Mouse (Mus musculus) limb, embryonic 14.5 days (tissue): Measurements from ENCODE around the gene Ly86. TPM values are rescaled to one million over a fixed set of nuclear protein-coding genes. Genes with fewer than 3 reads are reported as not detected.
A peak's percentile ranks its signal among the peaks of the same experiment; 100 is the strongest.

Source experiments
- ATAC-seq: fragments of 200-750 bp; cut with Nextera tagmentation; 2 replicates; pipeline ENCODE4 v1.8.0; 2017; ENCODE audit warnings: low read depth, moderate number of reproducible peaks, moderate TSS enrichment; ENCODE audit not compliant: low FRiP score
- DNase-seq: peaks from one replicate; pipeline ENCODE4 v3.0.0-alpha.2; 2015; ENCODE audit warnings: low spot score
- H3K27ac ChIP-seq: fragments of 300-500 bp; sonication (generic); replicated peaks from 2 replicates; pipeline ENCODE4 v1.5.1; 2014; ENCODE audit warnings: low read depth, mild to moderate bottlenecking, low read length, moderate library complexity, mixed read lengths
- H3K27me3 ChIP-seq: fragments of 300-500 bp; sonication (generic); 2 replicates; pipeline ENCODE4 v1.6.1; 2014; ENCODE audit warnings: low read length, mixed read lengths; ENCODE audit not compliant: control insufficient read depth, insufficient read depth
- H3K36me3 ChIP-seq: fragments of 300-500 bp; sonication (generic); 2 replicates; pipeline ENCODE4 v1.6.1; 2014; ENCODE audit warnings: mild to moderate bottlenecking, low read length, moderate library complexity, mixed read lengths; ENCODE audit not compliant: control insufficient read depth, insufficient read depth
- H3K4me1 ChIP-seq: fragments of 300-500 bp; sonication (generic); 2 replicates; pipeline ENCODE4 v1.6.1; 2014; ENCODE audit warnings: antibody characterized with exemption, low read length, mixed read lengths; ENCODE audit not compliant: control insufficient read depth, insufficient read depth
- H3K4me2 ChIP-seq: fragments of 300-500 bp; sonication (generic); replicated peaks from 2 replicates; pipeline ENCODE4 v1.6.1; 2014; ENCODE audit warnings: low read depth, mild to moderate bottlenecking, low read length, moderate library complexity; ENCODE audit not compliant: severe bottlenecking
- H3K4me3 ChIP-seq: fragments of 300-500 bp; sonication (generic); replicated peaks from 2 replicates; pipeline ENCODE4 v1.5.1; 2014; ENCODE audit warnings: low read length
- H3K9ac ChIP-seq: fragments of 300-500 bp; sonication (generic); 2 replicates; pipeline ENCODE4 v1.6.1; 2014; ENCODE audit warnings: mild to moderate bottlenecking, low read depth, low read length, moderate library complexity; ENCODE audit not compliant: severe bottlenecking
- H3K9me3 ChIP-seq: fragments of 300-500 bp; sonication (generic); 2 replicates; pipeline ENCODE4 v1.6.1; 2016; ENCODE audit warnings: low read length; ENCODE audit not compliant: control insufficient read depth
- POLR2A ChIP-seq: fragments of 200-500 bp; IDR thresholded peaks from 2 replicates; pipeline ENCODE4 v1.8.0; 2012; ENCODE audit warnings: inconsistent platforms, mild to moderate bottlenecking, moderate library complexity, borderline replicate concordance; ENCODE audit not compliant: insufficient read depth, insufficient read length; ENCODE audit errors: extremely low read depth
- WGBS: fragments of 180-500 bp; shearing (Covaris S2); extraction: QIAGEN DNeasy Blood & Tissue Kit; methylation state at CpG from one replicate; pipeline ENCODE4 v1.1.7; 2014; 5-methylcytosine and 5-hydroxymethylcytosine counted together
- polyA plus RNA-seq, 2 experiments: library from polyadenylated mRNA; depleted of rRNA in 1 of 2; stranded (reverse) in 1 of 2; unstranded in 1 of 2; fragments of >200 nt; fragmentation: Nextera tagmentation in 1 of 2; extraction: Ambion mirVana in 1 of 2; gene quantifications; 2 replicates each; pipeline versions ENCODE4 v1.2.1 to v1.2.3; 2012 to 2014

Gene Ly86
- polyA plus RNA-seq, 2 experiments, result 15.0 to 20.8 TPM

- peak; percentile 63 for DNase-seq
- H3K9me3 ChIP-seq, result no peaks in the 10 kb centered on the region
- WGBS, result 64% methylated on average over 28 of the region's 28 CpGs
- peaks cover 7% of the 10 kb centered on the region; the same call in 1 of the 2 replicates for H3K4me1 ChIP-seq
- H3K4me3 ChIP-seq, result no peak overlapping the region
- H3K27ac ChIP-seq, result no peak overlapping the region
- H3K36me3 ChIP-seq, result no peaks in the 10 kb centered on the region
- no peak for ATAC-seq
- no peaks in the 10 kb centered on the region for H3K27me3 ChIP-seq
- H3K9ac ChIP-seq, result no peak overlapping the region
- TF ChIP-seq POLR2A, result no peak
- no peak overlapping the region for H3K4me2 ChIP-seq
Measured at GRCm38 (mm10) chr13:37459957-37460930, 115.2 kb downstream of the Ly86 start.

- ATAC-seq, result no peak
- no peaks in the 10 kb centered on the region for H3K9me3 ChIP-seq
- WGBS, result 88% methylated on average over 12 of the region's 12 CpGs
- no peaks in the 10 kb centered on the region for H3K36me3 ChIP-seq
- H3K27ac ChIP-seq, result no peak overlapping the region
- no peak overlapping the region for H3K9ac ChIP-seq
- no peak overlapping the region for H3K4me3 ChIP-seq
- no peak overlapping the region for H3K4me2 ChIP-seq
- no peak for DNase-seq
- H3K27me3 ChIP-seq, result no peaks in the 10 kb centered on the region
- H3K4me1 ChIP-seq, result 0 out of 2 replicates have a peak, but pooled peaks cover 4% of the 10 kb centered on the region
- no peak for TF ChIP-seq POLR2A
Measured at GRCm38 (mm10) chr13:37462049-37462702, 117.2 kb downstream of the Ly86 start.

- WGBS, result 86% methylated on average over 6 of the region's 6 CpGs
- TF ChIP-seq POLR2A, result no peak
Measured at GRCm38 (mm10) chr13:37465710-37466109, 120.7 kb downstream of the Ly86 start.

GRCm38 (mm10) chr13:37467795-37468194 lies 122.8 kb downstream of the Ly86 start:
- Histone ChIP-seq H3K9me3 (no peaks in the 10 kb centered on the region), H3K4me1 (peaks cover 11% of the 10 kb centered on the region; the same call in 1 of the 2 replicates), H3K36me3 (no peaks in the 10 kb centered on the region), H3K27me3 (no peaks in the 10 kb centered on the region), H3K27ac (no peak overlapping the region), H3K4me2 (no peak overlapping the region), H3K9ac (peak overlapping the region; percentile 12; the same call in 1 of the 2 replicates), H3K4me3 (no peak overlapping the region)
- no peak for ATAC-seq
- TF ChIP-seq POLR2A, result no peak
- WGBS, result 10% methylated on average over 8 of the region's 8 CpGs
- peak; percentile 72 for DNase-seq

More at GRCm38 (mm10) chr13:37465710-37466109, 120.7 kb downstream of the Ly86 start:
- DNase-seq, result no peak
- Histone ChIP-seq H3K36me3 (no peaks in the 10 kb centered on the region), H3K4me1 (peaks cover 11% of the 10 kb centered on the region; the same call in 1 of the 2 replicates), H3K4me2 (no peak overlapping the region), H3K9ac (no peak overlapping the region), H3K27ac (no peak overlapping the region), H3K4me3 (no peak overlapping the region), H3K9me3 (no peaks in the 10 kb centered on the region), H3K27me3 (no peaks in the 10 kb centered on the region)
- ATAC-seq, result no peak
